Comparison of ENCODE assay signal across 13 mouse cellular contexts in genomic region chr5:141197278-141197677, GRCm38 (mm10). TPM values are rescaled to one million over a fixed set of nuclear protein-coding genes. Genes with fewer than 3 reads are reported as not detected.
DNase-seq lines count a peak whose midpoint lies in the region; ATAC-seq and TF ChIP-seq lines count a peak whose summit lies in the region.
"Had no signal": no experiment of that assay in that cellular context is flagged by ENCODE, and none has a peak within 500 bp of the region (broad histone marks: within the 10 kb centered on the region; RNA-seq: fewer than 3 reads in every experiment).

No protein-coding gene starts in this region.

- no peaks in the 10 kb centered on the region for H3K36me3 ChIP-seq in kidney, embryonic 14.5 days (ENCODE audit: control insufficient read depth, insufficient read depth, low read length)
- H3K36me3 ChIP-seq in kidney, adult 2 months (ENCODE audit: control insufficient read depth, insufficient read depth, low read length): no peaks in the 10 kb centered on the region
- H3K36me3 ChIP-seq in embryonic facial prominence, embryonic 12.5 days: no peaks in the 10 kb centered on the region
- no peaks in the 10 kb centered on the region for H3K36me3 ChIP-seq in midbrain, embryonic 15.5 days (replicated peaks)

- no peak overlapping the region for H3K9ac ChIP-seq in kidney, embryonic 14.5 days (ENCODE audit: low read depth, low read length)
- no peak overlapping the region for H3K9ac ChIP-seq in embryonic facial prominence, embryonic 12.5 days
- H3K9ac ChIP-seq in midbrain, embryonic 15.5 days: no peak overlapping the region

- no peak overlapping the region for H3K27ac ChIP-seq in kidney, embryonic 14.5 days (ENCODE audit: low read depth, low read length)
- H3K27ac ChIP-seq in kidney, adult 2 months (ENCODE audit: insufficient read depth, low read depth, low read length): no peak overlapping the region
- H3K27ac ChIP-seq in embryonic facial prominence, embryonic 12.5 days: no peak overlapping the region
- no peak overlapping the region for H3K27ac ChIP-seq in midbrain, embryonic 15.5 days

- WGBS in kidney, embryonic 14.5 days: 24% methylated on average over 4 of the region's 4 CpGs
- 27% methylated on average over 4 of the region's 4 CpGs for WGBS in kidney, adult 2 months
- 45% methylated on average over 4 of the region's 4 CpGs for WGBS in embryonic facial prominence, embryonic 12.5 days
- WGBS in midbrain, embryonic 15.5 days: 47% methylated on average over 4 of the region's 4 CpGs

- H3K4me2 ChIP-seq in kidney, embryonic 14.5 days (replicated peaks; ENCODE audit: low read depth, low read length): peak overlapping the region; percentile 34
- H3K4me2 ChIP-seq in embryonic facial prominence, embryonic 12.5 days (replicated peaks): peak overlapping the region; percentile 13; the same call in 1 of the 2 replicates
- peak overlapping the region; percentile 9; the same call in 1 of the 2 replicates for H3K4me2 ChIP-seq in midbrain, embryonic 15.5 days
- H3K4me2 ChIP-seq: heart, embryonic 11.5 days had no signal

- no peak for TF ChIP-seq POLR2A in kidney, adult 2 months (IDR thresholded peaks at IDR 0.05; ENCODE audit: low read depth, low read length)

- no peaks in the 10 kb centered on the region for H3K9me3 ChIP-seq in kidney, embryonic 14.5 days (ENCODE audit: control insufficient read depth, low read length)
- H3K9me3 ChIP-seq in embryonic facial prominence, embryonic 12.5 days: no peaks in the 10 kb centered on the region
- no peaks in the 10 kb centered on the region for H3K9me3 ChIP-seq in midbrain, embryonic 15.5 days

- DNase-seq in kidney, adult 2 months: no peak
- DNase-seq in forelimb bud, embryonic 11.5 days (ENCODE audit: low read depth, low spot score): peak; percentile 18
- DNase-seq in adrenal gland, adult 18-20 months (ENCODE audit: low spot score in 2 of 2): no peak
- no peak for DNase-seq in T-cell, adult 2 months (ENCODE audit: low spot score)
- DNase-seq: adrenal gland, postnatal 14 days; gastrocnemius, postnatal 25 days; lung, adult 18-20 months had no signal

- ATAC-seq in kidney, embryonic 14.5 days (ENCODE audit: low FRiP score, low TSS enrichment): peak; percentile 71; the same call in 1 of the 2 replicates
- no peak for ATAC-seq in embryonic facial prominence, embryonic 12.5 days (ENCODE audit: insufficient number of reproducible peaks, insufficient read depth, low FRiP score, low TSS enrichment)
- ATAC-seq in midbrain, embryonic 15.5 days (replicated peaks): no peak

- H3K4me1 ChIP-seq in kidney, embryonic 14.5 days (ENCODE audit: control insufficient read depth, insufficient read depth, low read length): peaks cover 9% of the 10 kb centered on the region; the same call in 1 of the 2 replicates
- no peaks in the 10 kb centered on the region for H3K4me1 ChIP-seq in kidney, adult 2 months (ENCODE audit: control insufficient read depth, insufficient read depth, low read length)
- H3K4me1 ChIP-seq in embryonic facial prominence, embryonic 12.5 days: peaks cover 21% of the 10 kb centered on the region; the same call in 1 of the 2 replicates
- peaks cover 11% of the 10 kb centered on the region for H3K4me1 ChIP-seq in midbrain, embryonic 15.5 days

- no peaks in the 10 kb centered on the region for H3K27me3 ChIP-seq in kidney, embryonic 14.5 days (ENCODE audit: control insufficient read depth, insufficient read depth, low read length)
- no peaks in the 10 kb centered on the region for H3K27me3 ChIP-seq in kidney, adult 2 months (replicated peaks; ENCODE audit: control insufficient read depth, insufficient read depth, low read length)
- no peaks in the 10 kb centered on the region for H3K27me3 ChIP-seq in embryonic facial prominence, embryonic 12.5 days
- no peaks in the 10 kb centered on the region for H3K27me3 ChIP-seq in midbrain, embryonic 15.5 days (replicated peaks)

- no peak overlapping the region for H3K4me3 ChIP-seq in kidney, embryonic 14.5 days (ENCODE audit: low read length)
- no peak overlapping the region for H3K4me3 ChIP-seq in kidney, adult 2 months (ENCODE audit: insufficient read depth, low read depth, low read length)
- H3K4me3 ChIP-seq in embryonic facial prominence, embryonic 12.5 days: no peak overlapping the region
- no peak overlapping the region for H3K4me3 ChIP-seq in midbrain, embryonic 15.5 days

- no peak for TF ChIP-seq CTCF in kidney, adult 2 months (conservative IDR thresholded peaks at IDR 0.05; ENCODE audit: insufficient read depth, insufficient read length, low read depth, low read length)

RNA-seq across cellular contexts. Expression of gene Sdk1, which starts 44.0 kb away (rescaled TPM):
- polyA plus RNA-seq in kidney, embryonic 14.5 days (2014; fragmentation: Nextera tagmentation; extraction: Ambion mirVana): 2.0 and 2.6 TPM in 2 replicates
- 0.63 and 0.86 TPM in 2 replicates for polyA plus RNA-seq in kidney, adult 2 months (2012; rRNA removed)
- 2.9 and 3.3 TPM in 2 replicates for polyA plus RNA-seq in embryonic facial prominence, embryonic 12.5 days (2016; fragmentation: Nextera tagmentation; extraction: Ambion mirVana)
- 2.7 and 3.1 TPM in 2 replicates for polyA plus RNA-seq in midbrain, embryonic 15.5 days (2015; fragmentation: Nextera tagmentation; extraction: Ambion mirVana)
- total RNA-seq in adrenal gland, adult 18-20 months (2021): 10 to 100 TPM in 1 of 2 experiments, 1 to 10 TPM in 1; 6.7 to 11.7 TPM
- total RNA-seq: common myeloid progenitor, adult 5-6 weeks; megakaryocyte progenitor cell, adult 5-6 weeks had no signal
